Mouse (Mus musculus) spleen, adult 12 weeks (tissue): ENCODE measurements around the gene Olfr1338.
"Not testable (repeated sequence)": the region's sequence is repeated elsewhere in the genome, so short reads cannot be mapped to it uniquely, and the experiment has no call there.

Experiments
- DNase-seq: peaks from one replicate; pipeline ENCODE4 v3.0.0; 2022; ENCODE audit warnings: low spot score

The Olfr1338 gene

DNA sequence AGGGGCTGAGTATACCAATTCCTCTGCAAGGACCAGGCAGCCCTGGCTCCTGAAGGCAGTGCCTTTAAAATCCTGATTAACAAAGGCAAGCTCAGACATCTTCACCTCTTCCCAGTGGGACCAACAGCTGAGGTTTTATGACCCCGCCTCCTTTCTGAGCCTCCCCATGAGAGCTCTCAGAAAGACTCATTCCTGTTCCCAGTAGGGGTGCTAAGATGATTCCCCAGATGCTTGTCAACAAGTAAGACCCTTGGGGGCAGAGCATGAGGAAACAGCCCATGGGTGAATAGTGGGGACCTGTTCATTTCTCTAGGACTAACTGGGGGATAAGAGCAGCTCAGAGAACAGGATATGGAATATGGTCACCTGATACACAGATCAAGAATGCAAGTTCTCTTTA, at the start of gene Olfr1338:
Olfr1338 (minus strand) TSS at position 101 of the 400 bp plus-strand sequence.
- DNase-seq, result no peak

DNA sequence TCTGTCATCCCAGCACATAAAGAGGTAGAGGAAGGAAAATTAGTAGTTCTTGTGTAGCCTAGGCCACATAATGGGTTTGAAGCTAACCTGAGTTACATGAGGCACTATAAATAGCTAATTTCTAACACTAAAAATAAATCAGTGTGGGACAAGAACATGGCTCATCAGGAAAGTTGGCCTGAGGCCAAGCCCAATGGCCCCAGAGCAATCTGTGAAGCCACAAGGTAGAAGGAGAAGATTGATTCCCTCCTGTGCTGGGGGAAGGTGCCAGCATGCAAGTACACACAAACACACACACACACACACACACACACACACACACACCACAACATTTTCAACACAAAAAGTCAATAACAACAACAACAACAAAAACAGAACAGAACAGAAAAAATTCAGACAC, 34.3 kb upstream of the Olfr1338 start:
- not testable (repeated sequence) for DNase-seq

DNA sequence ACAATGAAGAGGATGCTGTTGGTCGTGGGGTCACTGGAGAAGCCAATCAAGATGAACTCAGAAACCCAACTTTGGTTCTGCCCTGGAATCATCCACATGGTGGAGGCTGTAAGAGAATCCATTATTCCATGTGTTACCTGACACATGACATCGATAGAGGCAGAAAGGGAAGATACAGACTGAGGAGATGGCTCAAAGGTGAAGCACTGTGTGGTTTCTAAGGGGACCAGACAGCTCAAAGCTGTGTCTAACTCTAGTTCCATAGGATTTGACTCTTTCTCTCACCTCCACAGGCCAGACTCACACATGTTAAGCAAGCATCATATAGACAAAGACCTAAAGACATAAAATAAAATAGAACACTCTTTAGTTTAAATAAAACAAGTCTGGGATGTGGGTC, 23.9 kb upstream of the Olfr1338 start, which contains the start of gene Olfr1337:
Olfr1337 (minus strand) TSS at position 101 of the 400 bp plus-strand sequence.
- no peak for DNase-seq

DNA sequence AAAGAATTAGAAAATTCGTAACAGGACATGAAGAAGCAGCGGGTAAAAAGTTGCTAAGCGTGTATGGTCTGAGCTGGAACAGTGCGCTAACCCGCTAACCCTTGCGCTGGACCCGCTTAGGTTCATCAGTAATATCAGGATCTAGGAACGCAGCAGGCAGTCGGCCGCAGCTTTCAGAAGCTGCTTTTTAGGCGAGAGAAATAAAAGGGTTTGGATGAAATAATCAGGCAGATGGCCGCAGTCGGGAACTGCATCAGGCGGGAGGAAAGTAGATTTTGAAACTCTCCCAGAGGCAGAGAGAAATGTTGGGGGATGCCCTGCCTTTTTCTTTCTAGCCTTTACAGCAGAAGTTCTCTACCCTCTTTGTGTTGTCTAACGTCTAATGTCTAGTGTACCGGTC, 16.7 kb downstream of the Olfr1338 start:
- DNase-seq, result no peak

DNA sequence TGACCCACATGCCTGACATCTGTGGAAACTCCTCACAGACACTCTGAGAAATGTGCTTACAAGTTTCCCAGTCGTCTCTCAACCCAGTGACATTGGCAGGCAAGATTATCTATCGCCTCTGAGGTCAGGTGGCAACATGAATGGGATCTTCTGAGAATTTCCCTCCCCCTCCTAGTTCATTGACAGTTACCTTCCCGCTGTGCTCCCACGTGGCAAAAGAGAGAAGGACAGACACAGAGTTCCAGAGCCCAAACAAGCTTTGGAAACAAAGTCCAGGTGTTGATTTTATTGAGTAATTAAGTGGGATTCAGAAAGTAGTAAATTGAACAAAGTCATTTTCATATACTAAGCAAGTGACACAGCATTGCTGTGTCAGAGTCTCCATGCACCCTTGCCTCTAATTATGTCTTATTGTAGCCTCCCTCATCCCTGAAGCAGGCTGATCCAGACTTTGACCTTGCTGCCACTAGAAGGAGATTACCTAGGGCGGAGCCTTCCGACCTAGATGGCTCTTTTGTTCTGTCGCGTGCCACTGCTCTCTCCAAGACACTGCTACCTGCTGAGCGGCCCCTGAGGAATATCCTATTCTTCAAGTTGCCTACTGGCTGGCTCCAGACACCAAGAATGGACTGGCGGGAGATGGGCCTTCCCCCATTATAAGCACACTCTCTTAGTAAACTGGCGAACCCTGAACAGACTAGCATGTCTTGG, 17.4 kb downstream of the Olfr1338 start:
- DNase-seq, result no peak

DNA sequence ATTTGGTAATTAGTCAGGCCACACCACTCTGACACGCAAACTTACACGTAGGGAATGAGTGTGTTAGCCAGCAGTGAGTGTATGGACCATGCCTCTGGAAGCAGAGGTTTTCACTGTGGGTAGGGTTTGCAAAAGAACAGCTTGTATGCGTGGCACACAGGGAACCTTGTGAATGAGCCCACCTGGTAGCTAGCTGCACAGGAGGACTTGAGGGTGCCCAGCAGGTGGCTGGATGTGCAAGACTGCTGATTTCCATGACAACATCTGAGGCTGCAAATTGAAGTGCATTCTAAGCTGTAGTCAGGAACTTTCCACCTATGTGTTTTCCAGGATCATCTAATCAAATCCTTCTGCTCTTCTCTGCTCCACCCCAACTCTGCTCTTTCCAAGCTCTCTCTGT, 19.0 kb downstream of the Olfr1338 start:
- no peak for DNase-seq

DNA sequence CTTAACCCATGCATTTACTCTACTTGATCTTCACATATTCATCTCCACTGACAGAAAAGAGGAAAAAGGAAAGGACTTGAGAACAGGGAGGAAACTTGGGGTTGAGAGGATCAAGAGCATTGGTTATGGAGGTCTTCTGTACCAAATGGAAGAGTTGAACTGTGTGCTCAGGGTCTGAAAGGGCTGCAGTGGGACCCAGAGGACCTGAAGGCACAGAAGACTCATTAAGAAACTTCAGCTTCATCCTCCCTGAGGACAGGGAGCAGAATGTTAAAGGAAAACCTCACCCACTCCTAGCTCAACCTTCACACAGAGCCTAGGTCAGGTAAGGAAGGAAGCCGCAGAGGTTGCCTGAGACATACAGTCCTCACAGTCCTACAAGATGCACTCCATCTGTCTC, 26.7 kb downstream of the Olfr1338 start, which contains the start of gene Olfr1339:
Olfr1339 (plus strand) TSS at position 301 of the 400 bp plus-strand sequence.
- DNase-seq, result no peak

DNA sequence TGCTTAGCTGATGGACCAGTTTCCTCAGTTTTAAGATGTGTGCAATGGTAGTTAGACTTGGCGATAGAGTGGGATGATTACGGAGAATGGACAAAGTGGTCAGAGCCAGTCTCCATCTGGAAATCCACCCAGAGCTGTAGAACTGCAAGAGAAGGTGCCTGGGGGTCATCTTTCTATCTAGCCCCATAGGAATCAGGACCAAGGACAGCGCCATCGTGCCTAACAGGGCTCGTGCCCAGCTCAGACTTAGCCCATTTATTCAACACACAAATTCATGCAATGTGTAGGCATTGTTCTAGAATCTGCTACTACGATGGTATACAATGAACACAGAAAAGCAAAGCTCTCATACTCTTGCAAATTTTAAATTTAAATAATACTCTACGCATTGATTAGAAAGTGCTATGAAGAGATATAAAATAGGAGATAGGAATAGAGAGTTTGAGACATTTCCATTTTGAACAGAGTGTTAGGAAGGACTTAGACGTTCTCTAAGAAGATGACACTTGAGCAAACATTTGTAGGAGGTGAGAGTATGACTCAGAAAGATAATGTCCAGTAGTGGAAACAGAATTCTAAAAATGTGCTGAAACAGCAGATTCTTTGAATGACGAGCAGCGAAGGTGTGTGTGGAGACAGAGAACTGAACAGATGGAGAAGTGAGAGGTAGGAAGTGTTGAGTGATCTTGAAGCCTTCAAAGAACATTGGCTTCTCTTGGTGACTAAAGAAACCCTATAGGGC, 36.6 kb downstream of the Olfr1338 start:
- no peak for DNase-seq

DNA sequence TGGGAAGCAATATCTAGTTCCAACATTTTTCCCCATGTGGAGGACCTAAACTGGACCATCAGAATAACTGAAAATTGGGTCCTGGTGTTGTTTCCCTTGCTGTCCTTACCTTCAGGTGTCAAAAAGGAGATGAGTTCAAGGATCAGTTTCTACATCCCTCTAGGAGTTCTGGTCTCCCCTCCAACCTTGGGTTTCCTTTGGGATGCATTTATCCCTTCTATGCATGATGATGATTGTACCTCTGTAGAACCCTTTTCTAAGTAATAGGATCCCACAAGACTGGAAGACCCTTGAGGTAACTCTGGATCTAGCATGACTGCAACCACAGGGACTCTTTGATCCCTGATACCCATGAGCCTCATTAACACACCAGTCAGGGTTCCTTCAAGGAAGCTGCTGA, 38.7 kb downstream of the Olfr1338 start, which contains the start of gene Olfr1340:
Olfr1340 (plus strand) TSS at position 301 of the 400 bp plus-strand sequence.
- no peak for DNase-seq

DNA sequence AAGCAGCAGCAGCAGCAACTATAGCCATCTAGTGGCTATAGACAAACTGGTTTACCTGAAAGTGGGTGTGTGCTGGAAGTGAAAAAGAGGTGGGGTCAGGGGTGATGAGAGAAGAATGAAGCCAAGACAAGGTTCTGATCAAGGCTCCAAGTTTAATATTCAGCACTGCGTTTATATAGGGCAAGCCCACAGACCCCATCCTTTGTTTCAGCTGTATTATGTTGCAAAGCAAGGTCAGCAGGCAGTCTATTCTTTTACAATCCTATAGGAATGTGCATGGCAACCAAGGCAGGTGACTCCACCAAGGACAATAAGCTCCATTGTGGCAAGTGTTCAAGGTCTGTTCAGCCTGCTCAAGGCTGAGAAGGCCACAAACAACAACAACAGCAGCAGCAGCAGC, 46.9 kb downstream of the Olfr1338 start:
- DNase-seq, result no peak

DNA sequence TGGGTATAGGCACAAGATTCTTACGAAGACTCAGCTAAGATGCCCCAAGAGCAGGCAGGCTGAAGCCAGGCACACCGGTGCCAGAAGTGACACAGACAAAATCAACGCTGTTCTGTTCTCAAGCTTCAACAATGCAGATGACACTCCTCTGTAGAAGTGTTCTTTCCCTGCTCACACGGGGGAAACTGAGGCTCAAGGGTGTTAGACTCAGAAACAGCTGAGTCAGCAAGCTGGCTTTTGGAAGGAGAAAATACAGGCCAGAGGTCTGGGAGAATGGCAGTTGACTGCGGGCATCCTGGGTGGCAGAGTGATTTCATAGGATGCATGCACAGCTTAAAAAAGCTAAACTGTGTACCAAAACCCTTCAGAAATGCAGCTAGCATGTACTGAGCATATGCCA, 50.5 kb downstream of the Olfr1338 start:
- DNase-seq, result no peak

DNA sequence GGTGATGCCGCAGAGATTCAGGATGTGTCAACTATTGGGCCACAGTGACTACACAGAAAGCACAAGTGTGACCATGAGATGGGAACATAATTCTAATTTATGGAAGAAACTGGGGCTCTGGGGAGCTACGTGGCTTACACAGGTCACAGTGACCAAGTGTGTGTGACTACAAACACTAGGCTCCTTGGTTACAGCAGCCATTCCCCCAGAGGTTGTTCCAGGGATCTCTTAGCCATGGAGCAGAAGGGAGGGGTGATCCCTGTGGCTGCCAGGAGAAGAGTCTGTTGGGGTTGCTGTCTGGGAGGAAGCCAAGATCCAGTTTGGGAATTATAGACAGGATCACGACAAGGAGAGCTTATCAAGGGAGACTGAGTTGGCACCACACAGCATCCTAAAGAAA, 55.3 kb downstream of the Olfr1338 start, which contains the start of gene Olfr1341:
Olfr1341 (plus strand) TSS at position 301 of the 400 bp plus-strand sequence.
- DNase-seq, result no peak
